Mouse (Mus musculus) embryo, embryonic 10 days (tissue): ENCODE measurements around the gene Tpmt.

Source experiments
- DNase-seq: peaks from one replicate; pipeline ENCODE4 v3.0.0-alpha.2; 2015; ENCODE audit warnings: low spot score

Tpmt gene

DNA sequence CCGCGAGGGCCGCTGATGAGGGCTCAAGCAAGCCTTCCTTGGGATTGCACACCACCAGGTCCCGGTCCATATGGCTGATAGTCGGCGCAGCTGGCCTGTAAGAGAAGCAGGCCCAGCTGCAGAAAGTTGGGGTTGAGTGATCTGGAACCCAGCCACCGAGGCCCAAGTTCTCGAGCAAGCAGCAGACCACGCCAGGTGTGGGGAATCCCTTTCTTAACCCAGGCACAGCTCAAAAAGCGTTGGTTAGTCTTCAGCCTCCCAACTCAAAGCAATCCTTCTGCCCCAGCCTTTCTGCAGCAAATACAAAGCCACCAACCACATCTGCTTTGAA is at the start of gene Tpmt:
Gene Tpmt, minus strand, starts transcription at position 121 of the 331 bp plus-strand sequence.
- peak; percentile 20 for DNase-seq

DNA sequence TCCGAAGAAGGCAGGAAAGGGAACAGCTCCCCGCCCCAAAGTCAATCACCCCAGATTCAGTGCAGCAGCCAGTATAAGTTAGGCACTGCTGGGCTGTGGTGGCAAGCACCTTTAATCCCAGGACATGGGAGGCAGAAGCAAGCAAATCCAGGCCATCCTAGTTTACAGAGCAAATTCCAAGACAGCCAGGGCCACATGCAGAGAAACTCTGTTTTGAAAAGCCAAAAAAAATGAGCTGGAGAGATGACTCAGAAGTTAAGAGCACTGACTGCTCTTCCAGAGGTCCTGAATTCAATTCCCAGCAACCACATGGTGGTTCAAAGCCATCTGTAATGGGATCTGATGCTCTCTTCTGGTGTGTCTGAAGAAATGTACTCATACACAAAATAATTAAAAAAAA is 49.3 kb upstream of the Tpmt start:
- no peak for DNase-seq

GRCm38 (mm10) chr13:47089271-47089670 is 44.7 kb upstream of the Tpmt start:
- no peak for DNase-seq

- DNase-seq, result no peak
Measured at GRCm38 (mm10) chr13:47088433-47088832, 43.9 kb upstream of the Tpmt start.

DNA sequence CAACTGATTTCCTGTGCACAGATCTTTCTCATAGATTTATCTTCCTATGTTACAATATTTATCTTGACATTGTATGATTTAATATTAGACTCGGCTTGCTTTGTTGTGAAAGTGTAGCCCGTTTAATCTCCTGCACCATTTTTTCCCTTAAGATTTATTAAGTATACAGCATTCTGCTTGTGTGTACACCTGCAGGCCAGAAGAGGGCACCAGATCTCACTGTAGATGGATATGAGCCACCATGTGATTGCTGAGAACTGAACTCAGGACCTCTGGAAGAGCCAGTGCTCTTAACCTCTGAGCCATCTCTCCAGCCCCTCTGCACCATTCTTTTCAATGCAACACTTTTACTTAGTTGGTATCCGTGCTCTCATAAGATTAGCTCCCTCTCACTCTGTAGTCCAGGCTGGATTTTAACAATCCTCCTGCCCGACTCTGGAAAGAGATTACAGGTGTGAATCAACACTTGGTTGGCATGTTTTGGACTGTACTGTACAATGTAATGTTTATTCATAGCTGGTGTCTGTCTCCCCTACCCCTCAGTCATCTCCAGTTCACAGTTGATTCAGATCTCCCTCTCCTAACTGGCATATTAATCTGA is 36.5 kb upstream of the Tpmt start:
- no peak for DNase-seq

GRCm38 (mm10) chr13:47078799-47079198 is 34.3 kb upstream of the Tpmt start:
- DNase-seq, result no peak

DNA sequence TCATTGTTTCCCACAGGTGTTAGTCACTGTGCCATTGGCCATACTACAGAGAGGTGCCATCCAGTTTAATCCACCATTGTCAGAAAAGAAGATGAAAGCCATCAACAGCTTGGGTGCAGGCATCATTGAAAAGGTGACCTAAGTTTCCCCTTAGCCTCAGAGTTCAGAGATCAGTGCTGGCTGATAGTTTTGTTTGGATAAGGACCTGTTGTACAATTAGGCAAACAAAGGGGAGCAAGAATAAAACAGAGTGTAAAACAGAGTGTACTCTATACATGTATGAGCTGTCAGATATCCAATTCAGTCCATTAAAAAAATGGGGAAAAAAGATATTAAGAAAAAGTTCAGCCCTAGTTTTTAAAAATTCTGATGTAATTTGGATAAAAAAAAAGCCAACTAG is 32.8 kb upstream of the Tpmt start:
- no peak for DNase-seq

DNA sequence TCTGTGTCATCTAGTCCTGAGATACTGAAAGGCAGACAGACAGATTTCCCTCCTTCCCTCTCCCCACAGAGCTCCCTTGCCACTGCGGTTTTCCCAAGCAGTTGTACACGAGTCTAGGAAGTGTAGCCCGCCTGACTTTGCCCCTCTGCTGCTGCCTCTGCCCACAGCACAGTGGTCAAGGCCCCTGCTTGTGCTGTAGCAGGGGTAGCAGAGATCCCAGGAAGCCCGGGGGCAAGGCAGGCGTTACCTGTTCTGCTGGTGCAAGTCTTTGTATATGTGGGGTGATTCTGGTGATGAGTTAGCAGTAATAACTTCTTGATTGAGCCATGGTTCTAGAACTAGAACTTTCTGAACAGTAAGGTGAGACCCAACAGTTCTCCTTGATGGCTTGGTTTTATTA is 31.6 kb upstream of the Tpmt start:
- DNase-seq, result no peak

DNA sequence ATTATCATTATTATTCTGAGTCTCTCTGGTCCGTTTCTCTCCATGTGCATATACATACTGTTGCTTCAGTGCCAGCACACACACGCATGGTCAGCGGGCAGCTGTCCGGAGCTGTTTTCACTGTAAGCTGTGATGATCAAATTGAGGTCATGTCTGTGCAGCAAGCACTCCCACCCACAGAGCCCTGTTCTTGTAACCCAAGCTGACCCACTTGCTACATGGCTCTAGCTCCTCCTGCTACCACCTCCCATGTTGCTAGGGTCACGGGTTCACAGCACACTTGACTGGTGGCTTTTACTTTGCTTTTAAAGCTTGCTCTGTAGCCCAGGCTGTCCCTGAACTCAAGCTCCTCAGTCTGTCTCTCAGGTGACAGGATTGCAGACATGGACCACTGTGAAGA is 27.9 kb upstream of the Tpmt start:
- no peak for DNase-seq

- DNase-seq, result no peak
Measured at GRCm38 (mm10) chr13:47071871-47072270, 27.3 kb upstream of the Tpmt start.

GRCm38 (mm10) chr13:47070329-47071080 is 26.0 kb upstream of the Tpmt start:
- no peak for DNase-seq

DNA sequence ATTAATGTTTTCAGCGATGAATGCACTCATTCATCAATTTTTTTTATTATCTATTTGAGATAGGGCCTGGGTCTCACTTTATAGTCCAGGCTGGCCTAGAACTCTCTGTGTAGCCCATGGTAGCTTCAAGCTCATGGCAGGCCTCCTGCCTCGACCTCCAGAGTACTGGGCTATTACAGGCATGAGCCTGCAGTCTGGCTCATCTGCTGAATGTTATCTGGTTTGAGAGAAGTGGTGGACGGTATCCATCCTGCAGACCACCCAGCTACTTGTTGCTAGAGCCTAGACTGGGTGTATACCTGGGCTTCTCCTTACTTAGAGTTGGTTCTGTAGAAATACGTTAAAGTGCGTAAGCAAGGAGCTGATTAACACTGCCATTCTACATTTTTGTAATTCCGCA is 22.5 kb upstream of the Tpmt start:
- DNase-seq, result no peak

DNA sequence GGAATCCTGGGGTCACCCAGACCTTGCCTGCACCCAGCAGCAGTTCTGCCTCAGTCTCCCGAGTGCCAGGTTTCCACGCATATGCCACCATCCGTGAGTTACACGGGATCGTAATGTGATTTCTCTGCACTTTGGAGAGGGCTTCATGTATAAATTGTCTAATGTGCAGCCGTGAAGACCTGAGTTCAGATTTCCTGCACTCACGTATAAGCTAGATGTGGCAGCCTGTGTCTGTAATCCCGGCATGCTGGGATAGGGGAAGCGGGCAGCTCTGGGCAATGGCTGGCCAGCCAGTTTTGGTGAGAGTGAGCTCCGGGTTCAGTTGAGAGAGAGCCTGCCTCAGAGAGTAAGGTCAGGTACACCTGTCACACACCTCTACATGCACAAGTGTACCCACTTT is 22.0 kb upstream of the Tpmt start:
- no peak for DNase-seq

DNA sequence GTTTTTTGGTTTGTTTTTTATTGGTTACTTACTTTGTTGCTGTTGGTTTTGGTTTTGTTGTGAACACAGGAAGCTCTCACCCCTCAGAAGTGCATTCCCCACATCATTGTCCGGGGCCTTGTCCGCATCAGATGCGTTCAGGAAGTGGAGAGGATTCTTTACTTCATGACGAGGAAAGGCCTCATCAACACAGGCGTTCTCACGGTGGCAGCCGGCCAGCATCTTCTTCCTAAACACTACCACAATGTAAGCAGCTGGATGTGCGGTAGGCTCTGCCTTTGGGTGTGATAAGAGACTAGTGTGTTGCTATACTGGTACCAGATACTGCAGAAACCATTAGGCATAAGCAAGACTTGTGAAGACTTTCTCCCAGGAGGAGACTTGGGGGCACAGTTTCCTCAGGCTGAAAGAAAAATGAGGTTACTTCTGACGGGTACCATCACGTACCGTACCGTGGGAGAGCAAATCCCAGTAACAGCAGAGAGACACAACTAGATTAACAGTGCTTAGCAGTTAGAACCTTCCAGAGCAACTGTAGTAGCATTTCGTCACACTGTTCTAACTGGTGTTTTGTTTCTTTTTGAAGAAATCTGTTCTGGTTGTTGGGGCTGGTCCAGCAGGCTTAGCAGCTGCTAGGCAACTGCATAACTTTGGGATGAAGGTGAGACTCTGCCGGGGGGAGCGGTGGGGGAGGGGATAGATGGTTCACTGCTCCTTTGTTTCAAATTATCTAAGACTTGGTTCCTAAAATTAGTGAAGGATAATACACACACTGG is 19.6 kb upstream of the Tpmt start:
- no peak for DNase-seq

DNA sequence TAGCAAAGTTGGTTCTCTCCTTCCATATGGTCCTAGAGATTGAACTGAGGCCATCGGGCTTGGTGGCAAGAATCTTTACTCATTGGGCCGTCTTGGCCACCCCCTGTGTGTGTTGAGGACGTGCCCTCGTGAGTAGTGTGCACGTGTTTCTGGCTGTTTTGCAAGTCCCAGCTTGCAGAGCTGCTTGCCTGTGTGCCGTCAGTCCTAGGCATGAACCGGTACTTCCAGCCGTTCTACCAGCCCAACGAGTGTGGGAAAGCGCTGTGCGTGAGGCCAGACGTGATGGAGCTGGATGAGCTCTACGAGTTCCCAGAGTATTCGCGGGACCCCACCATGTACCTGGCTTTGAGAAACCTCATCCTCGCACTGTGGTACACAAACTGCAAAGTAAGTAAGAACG is 18.2 kb upstream of the Tpmt start:
- no peak for DNase-seq

DNA sequence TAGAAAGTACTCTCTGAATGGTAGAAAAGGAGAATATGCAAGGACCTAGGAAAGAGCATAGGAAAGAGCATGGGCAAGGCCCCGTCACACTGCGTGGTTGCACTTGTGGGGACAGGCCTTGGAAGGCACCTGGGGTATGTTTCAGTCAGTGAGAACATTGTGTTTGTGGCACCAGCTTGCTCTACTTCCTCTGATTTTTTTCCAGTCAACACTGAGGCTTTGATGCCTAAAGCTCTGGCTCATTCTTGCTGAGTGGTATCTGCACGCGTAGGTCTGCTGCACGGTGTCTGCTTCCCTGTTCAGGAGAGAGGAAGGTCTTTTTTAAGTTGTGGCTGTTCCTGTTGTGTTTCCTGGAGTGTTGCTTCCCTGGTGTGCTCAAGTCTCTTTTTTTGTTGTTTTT is 12.2 kb upstream of the Tpmt start:
- DNase-seq, result no peak

DNA sequence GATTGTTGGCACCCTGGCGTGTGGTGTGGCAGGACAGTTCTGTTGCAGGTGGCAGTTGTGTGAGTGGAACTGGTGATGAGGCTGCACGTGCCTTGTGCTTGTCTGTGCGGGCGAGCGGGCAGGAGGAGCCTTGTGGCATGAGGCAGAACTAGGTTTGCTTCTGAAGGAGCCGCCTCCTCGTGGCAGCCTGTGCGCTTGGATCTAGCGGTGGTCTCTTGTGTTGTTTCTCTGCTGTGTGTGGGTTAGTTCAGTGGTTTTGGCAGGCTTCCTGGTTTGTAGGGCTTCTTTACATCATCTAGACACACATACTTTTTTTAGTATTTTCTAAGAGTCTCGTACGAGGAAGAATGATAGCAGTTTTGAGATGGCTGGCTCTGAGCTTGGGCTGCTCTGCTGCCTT is 11.6 kb upstream of the Tpmt start:
- DNase-seq, result no peak

- DNase-seq, result peak; percentile 48
Measured at GRCm38 (mm10) chr13:47053971-47054370, 9.4 kb upstream of the Tpmt start.

- DNase-seq, result no peak
Measured at GRCm38 (mm10) chr13:47050009-47050408, 5.5 kb upstream of the Tpmt start.

GRCm38 (mm10) chr13:47047996-47048395 is 3.5 kb upstream of the Tpmt start:
- no peak for DNase-seq

- peak; percentile 32 for DNase-seq
Measured at GRCm38 (mm10) chr13:47043833-47044616, 512 bp downstream of the Tpmt start.

DNA sequence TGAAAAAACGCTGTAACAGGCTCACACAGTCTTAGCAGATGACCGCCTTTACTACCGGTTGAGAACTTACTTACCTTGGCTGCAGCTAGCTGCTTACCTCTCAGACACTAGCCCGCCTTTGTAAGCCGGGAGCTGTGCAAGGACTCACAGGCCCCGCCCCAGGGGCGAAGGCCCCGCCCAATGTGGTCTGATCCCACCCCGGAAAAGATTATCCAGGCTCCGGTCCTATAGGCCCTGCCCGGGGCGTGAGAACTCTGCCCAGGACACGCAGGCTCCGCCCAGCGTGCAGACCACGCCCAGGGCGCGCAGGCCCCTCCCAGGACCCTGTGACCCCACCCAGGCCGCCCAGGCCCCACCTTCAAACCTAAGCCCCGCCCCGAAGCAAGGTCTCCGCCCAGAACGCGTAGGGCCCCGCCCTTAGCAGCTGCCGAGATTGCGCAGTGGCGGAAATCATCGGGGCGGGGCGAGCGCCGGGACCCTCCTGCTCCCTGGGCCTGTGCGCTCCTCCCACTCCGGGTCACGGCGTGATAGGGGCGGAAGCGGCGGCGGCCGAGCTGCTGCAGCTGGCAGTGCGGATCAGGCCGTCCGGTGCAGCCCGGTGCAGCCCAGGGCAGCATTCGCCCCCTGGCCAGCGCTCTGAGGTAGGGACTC is 1.4 kb downstream of the Tpmt start, which contains the start of gene Kdm1b:
Gene Kdm1b, plus strand, starts transcription at position 470 of the 651 bp plus-strand sequence.
- peak; percentile 96 for DNase-seq
